Mouse (Mus musculus) intestine, embryonic 16.5 days (tissue): ENCODE results near the gene Ece1. TPM values are rescaled to one million over a fixed set of nuclear protein-coding genes. Genes with fewer than 3 reads are reported as not detected.
A peak's percentile ranks its signal among the peaks of the same experiment; 100 is the strongest.

ENCODE experiments used
- ATAC-seq: fragments of 200-750 bp; cut with Nextera tagmentation; 2 replicates; pipeline ENCODE4 v1.8.0; 2017; ENCODE audit warnings: moderate TSS enrichment, moderate library complexity
- H3K27ac ChIP-seq: fragments of 300-500 bp; sonication (generic); 2 replicates; pipeline ENCODE4 v1.5.1; 2014; ENCODE audit warnings: mild to moderate bottlenecking, low read length
- H3K27me3 ChIP-seq: fragments of 300-500 bp; sonication (generic); replicated peaks from 2 replicates; pipeline ENCODE4 v1.6.1; 2014; ENCODE audit warnings: low read length, control low read depth, mixed read lengths; ENCODE audit not compliant: control insufficient read depth, insufficient read depth
- H3K36me3 ChIP-seq: fragments of 300-500 bp; sonication (generic); 2 replicates; pipeline ENCODE4 v1.6.1; 2014; ENCODE audit warnings: low read length, control low read depth; ENCODE audit not compliant: control insufficient read depth, insufficient read depth
- H3K4me1 ChIP-seq: fragments of 300-500 bp; sonication (generic); 2 replicates; pipeline ENCODE4 v1.6.1; 2014; ENCODE audit warnings: low read length, control low read depth, mixed read lengths; ENCODE audit not compliant: control insufficient read depth, insufficient read depth
- H3K4me2 ChIP-seq: fragments of 300-500 bp; sonication (generic); 2 replicates; pipeline ENCODE4 v1.6.1; 2014; ENCODE audit warnings: low read depth, low read length, control low read depth
- H3K4me3 ChIP-seq: fragments of 300-500 bp; sonication (generic); 2 replicates; pipeline ENCODE4 v1.5.1; 2014; ENCODE audit warnings: mild to moderate bottlenecking, low read length
- H3K9ac ChIP-seq: fragments of 300-500 bp; sonication (generic); 2 replicates; pipeline ENCODE4 v1.6.1; 2014; ENCODE audit warnings: low read depth, low read length
- H3K9me3 ChIP-seq: fragments of 300-500 bp; sonication (generic); 2 replicates; pipeline ENCODE4 v1.6.1; 2016; ENCODE audit warnings: low read length, control low read depth; ENCODE audit not compliant: control insufficient read depth
- WGBS: fragments of 180-500 bp; shearing (Covaris S2); extraction: QIAGEN DNeasy Blood & Tissue Kit; methylation state at CpG from one replicate; pipeline ENCODE4 v1.1.7; 2014; 5-methylcytosine and 5-hydroxymethylcytosine counted together
- polyA plus RNA-seq: library from polyadenylated mRNA; unstranded; fragments of >200 nt; fragmentation: Nextera tagmentation; extraction: Ambion mirVana; gene quantifications from 2 replicates; pipeline ENCODE4 v1.2.1, GENCODE M21; 2015

Ece1 gene
- polyA plus RNA-seq, 1 experiment from 2014 or later = 56.0 TPM

GRCm38 (mm10) chr4:137927741-137928535 lies 65.9 kb downstream of the Ece1 start:
- no peak overlapping the region for H3K4me3 ChIP-seq
- H3K9ac ChIP-seq = 0 out of 2 replicates have a peak overlapping the region, but pooled peaks have one; percentile 27
- no peak for ATAC-seq
- no peak overlapping the region for H3K4me2 ChIP-seq
- H3K9me3 ChIP-seq = no peaks in the 10 kb centered on the region
- peaks cover 10% of the 10 kb centered on the region for H3K36me3 ChIP-seq
- no peaks in the 10 kb centered on the region for H3K27me3 ChIP-seq
- peaks cover 55% of the 10 kb centered on the region for H3K4me1 ChIP-seq
- H3K27ac ChIP-seq = peak overlapping the region; percentile 29; the same call in 1 of the 2 replicates
- 76% methylated on average over 12 of the region's 12 CpGs for WGBS

- Histone ChIP-seq H3K9me3 (no peaks in the 10 kb centered on the region), H3K4me3 (no peak overlapping the region), H3K4me1 (peaks cover 58% of the 10 kb centered on the region), H3K27ac (peak overlapping the region; percentile 24; the same call in 1 of the 2 replicates), H3K9ac (peak overlapping the region; percentile 30; the same call in 1 of the 2 replicates), H3K36me3 (peaks cover 10% of the 10 kb centered on the region), H3K4me2 (no peak overlapping the region), H3K27me3 (no peaks in the 10 kb centered on the region)
- no peak for ATAC-seq
- WGBS = 81% methylated on average over 1 of the region's 1 CpGs
Measured at GRCm38 (mm10) chr4:137928813-137929212, 66.8 kb downstream of the Ece1 start.

GRCm38 (mm10) chr4:137929341-137930016 lies 67.4 kb downstream of the Ece1 start:
- Histone ChIP-seq H3K27ac (peak overlapping the region; percentile 95), H3K9ac (peak overlapping the region; percentile 39; the same call in 1 of the 2 replicates), H3K36me3 (peaks cover 13% of the 10 kb centered on the region), H3K4me3 (no peak overlapping the region), H3K9me3 (no peaks in the 10 kb centered on the region), H3K4me2 (no peak overlapping the region), H3K27me3 (no peaks in the 10 kb centered on the region), H3K4me1 (peaks cover 58% of the 10 kb centered on the region)
- ATAC-seq = no peak
- 54% methylated on average over 15 of the region's 15 CpGs for WGBS

GRCm38 (mm10) chr4:137930500-137931008 lies 68.5 kb downstream of the Ece1 start:
- peak overlapping the region; percentile 28 for H3K4me2 ChIP-seq
- peak overlapping the region; percentile 95 for H3K27ac ChIP-seq
- H3K36me3 ChIP-seq = peaks cover 19% of the 10 kb centered on the region
- no peak overlapping the region for H3K4me3 ChIP-seq
- no peaks in the 10 kb centered on the region for H3K27me3 ChIP-seq
- no peak overlapping the region for H3K9ac ChIP-seq
- ATAC-seq = no peak
- WGBS = 8% methylated on average over 9 of the region's 9 CpGs
- no peaks in the 10 kb centered on the region for H3K9me3 ChIP-seq
- H3K4me1 ChIP-seq = peaks cover 58% of the 10 kb centered on the region

DNA sequence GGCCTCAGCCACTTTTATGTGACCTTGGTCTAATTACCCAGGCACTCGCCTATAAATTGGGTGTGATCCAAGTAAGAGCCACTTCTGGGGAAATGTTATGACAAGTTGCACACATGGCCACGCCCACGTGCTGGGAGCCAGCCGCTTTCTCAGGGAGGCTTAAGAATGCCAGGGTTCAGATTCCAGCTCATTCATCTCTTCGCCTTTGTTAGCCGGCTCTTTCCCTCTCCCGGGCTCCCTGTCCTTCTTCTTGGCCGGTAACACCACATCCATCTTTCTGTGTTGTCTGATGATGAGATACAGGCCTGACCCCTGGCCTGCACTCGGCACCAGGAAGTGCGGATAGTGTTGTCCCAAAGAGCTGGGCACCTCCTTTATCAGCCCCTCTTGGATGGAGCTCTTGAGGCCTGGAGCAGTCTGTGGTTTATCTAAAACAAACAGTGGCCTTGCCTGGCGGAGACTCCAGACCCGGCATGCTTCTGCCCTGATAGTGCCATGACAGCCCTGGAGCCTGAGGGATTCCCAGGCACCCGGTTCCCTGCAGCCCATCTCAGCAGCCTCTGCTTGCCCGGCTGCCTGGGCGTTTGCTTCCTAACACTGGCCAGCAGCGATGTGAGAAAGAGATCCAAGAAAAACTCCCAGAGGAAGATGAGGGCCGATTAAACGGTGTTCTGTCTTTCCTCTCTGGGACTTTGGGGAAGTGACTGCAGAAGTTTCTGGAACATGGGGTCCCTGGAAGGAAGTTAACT lies 69.1 kb downstream of the Ece1 start:
- Histone ChIP-seq H3K4me2 (peak overlapping the region; percentile 29), H3K36me3 (peaks cover 21% of the 10 kb centered on the region), H3K27me3 (no peaks in the 10 kb centered on the region), H3K9me3 (no peaks in the 10 kb centered on the region), H3K4me1 (peaks cover 58% of the 10 kb centered on the region), H3K27ac (peak overlapping the region; percentile 95), H3K4me3 (no peak overlapping the region), H3K9ac (peak overlapping the region; percentile 60)
- WGBS = 7% methylated on average over 18 of the region's 18 CpGs
- ATAC-seq = peak; percentile 80

GRCm38 (mm10) chr4:137932554-137933178 lies 70.6 kb downstream of the Ece1 start:
- Histone ChIP-seq H3K4me1 (peaks cover 52% of the 10 kb centered on the region), H3K27me3 (no peaks in the 10 kb centered on the region), H3K36me3 (peaks cover 21% of the 10 kb centered on the region), H3K4me2 (no peak overlapping the region), H3K27ac (peak overlapping the region; percentile 57), H3K9ac (0 out of 2 replicates have a peak overlapping the region, but pooled peaks have one; percentile 5), H3K4me3 (no peak overlapping the region), H3K9me3 (no peaks in the 10 kb centered on the region)
- ATAC-seq = no peak
- 37% methylated on average over 6 of the region's 6 CpGs for WGBS

- peak overlapping the region; percentile 43 for H3K27ac ChIP-seq
- H3K27me3 ChIP-seq = no peaks in the 10 kb centered on the region
- ATAC-seq = no peak
- H3K4me2 ChIP-seq = no peak overlapping the region
- peaks cover 16% of the 10 kb centered on the region for H3K36me3 ChIP-seq
- peaks cover 45% of the 10 kb centered on the region for H3K4me1 ChIP-seq
- WGBS = 60% methylated on average over 5 of the region's 5 CpGs
- no peak overlapping the region for H3K4me3 ChIP-seq
- no peaks in the 10 kb centered on the region for H3K9me3 ChIP-seq
- no peak overlapping the region for H3K9ac ChIP-seq
Measured at GRCm38 (mm10) chr4:137933328-137933727, 71.3 kb downstream of the Ece1 start.

DNA sequence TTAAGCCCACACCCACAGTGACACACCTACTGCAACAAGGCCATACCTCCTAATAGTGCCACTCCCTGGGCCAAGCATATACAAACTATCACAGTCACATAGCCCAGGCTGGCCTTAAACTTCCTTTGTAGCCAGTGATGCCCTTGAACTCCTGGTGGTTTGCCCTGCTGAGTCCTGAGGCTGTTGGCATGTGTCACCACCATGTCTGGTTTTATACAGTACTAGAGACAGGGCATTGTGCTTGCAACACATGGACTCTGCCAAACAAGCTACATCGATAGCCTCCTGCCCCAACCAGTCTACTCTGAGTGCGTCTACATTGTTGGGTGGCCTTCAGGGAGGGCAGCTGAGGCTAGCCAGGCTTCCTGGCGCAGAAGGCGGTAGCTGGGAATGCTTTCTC lies 74.1 kb downstream of the Ece1 start:
- Histone ChIP-seq H3K4me2 (no peak overlapping the region), H3K9ac (no peak overlapping the region), H3K27ac (no peak overlapping the region), H3K4me3 (no peak overlapping the region), H3K9me3 (no peaks in the 10 kb centered on the region), H3K36me3 (peaks cover 29% of the 10 kb centered on the region), H3K27me3 (no peaks in the 10 kb centered on the region), H3K4me1 (peaks cover 20% of the 10 kb centered on the region)
- ATAC-seq = no peak
- WGBS = 93% methylated on average over 4 of the region's 4 CpGs
